Comparison of ENCODE assay signal across 8 mouse cellular contexts in genomic region chr17:6316379-6317126, GRCm38 (mm10). TPM values are rescaled to one million over a fixed set of nuclear protein-coding genes. Genes with fewer than 3 reads are reported as not detected.
DNase-seq lines count a peak whose midpoint lies in the region; ATAC-seq and TF ChIP-seq lines count a peak whose summit lies in the region.
"Not testable (repeated sequence)": the region's sequence is repeated elsewhere in the genome, so short reads cannot be mapped to it uniquely, and the experiment has no call there.

No protein-coding gene starts in this region.

- in situ Hi-C loops in ES-E14 (cut with MboI; ENCODE audit: low sequenced_read_pairs in 2 of 2, unreplicated experiment in 2 of 2) = not testable (repeated sequence)

- H3K27me3 ChIP-seq in forebrain, embryonic 16.5 days (replicated peaks; ENCODE audit: control insufficient read depth, insufficient read depth, low read length); lung, embryonic 15.5 days; neural tube, embryonic 15.5 days (replicated peaks): not testable (repeated sequence)

- H3K27ac ChIP-seq in ES-E14 (ENCODE audit: insufficient read depth, low read depth, low read length, poor library complexity, severe bottlenecking); forebrain, embryonic 16.5 days (ENCODE audit: low read length); layer of hippocampus, adult 2 months; lung, embryonic 15.5 days: not testable (repeated sequence)
- H3K27ac ChIP-seq in neural tube, embryonic 15.5 days (replicated peaks) = peak overlapping the region; percentile 79

- not testable (repeated sequence) for H3K9me3 ChIP-seq in ES-E14 (ENCODE audit: control insufficient read depth, insufficient read depth, low read depth, low read length); forebrain, embryonic 16.5 days (ENCODE audit: control insufficient read depth, low read length); lung, embryonic 15.5 days; neural tube, embryonic 15.5 days (replicated peaks)

- H3K36me3 ChIP-seq in ES-E14 (ENCODE audit: control insufficient read depth, insufficient read depth, low read length, poor library complexity, severe bottlenecking); forebrain, embryonic 16.5 days (ENCODE audit: control insufficient read depth, insufficient read depth); lung, embryonic 15.5 days; neural tube, embryonic 15.5 days: not testable (repeated sequence)

- WGBS in forebrain, embryonic 16.5 days = under 1% methylated on average over 35 of the region's 38 CpGs
- 2% methylated on average over 38 of the region's 38 CpGs for WGBS in lung, embryonic 15.5 days
- WGBS in neural tube, embryonic 15.5 days = 2% methylated on average over 38 of the region's 38 CpGs

- H3K4me2 ChIP-seq in forebrain, embryonic 16.5 days (ENCODE audit: low read length) = peak overlapping the region; percentile 51
- peak overlapping the region; percentile 67 for H3K4me2 ChIP-seq in lung, embryonic 15.5 days
- peak overlapping the region; percentile 57 for H3K4me2 ChIP-seq in neural tube, embryonic 15.5 days

- H3K9ac ChIP-seq in ES-E14 (ENCODE audit: insufficient read depth, low read depth, low read length, poor library complexity, severe bottlenecking) = peak overlapping the region; percentile 31; the same call in 1 of the 2 replicates
- H3K9ac ChIP-seq in forebrain, embryonic 16.5 days (replicated peaks; ENCODE audit: low read depth, low read length) = peak overlapping the region; percentile 51; the same call in 1 of the 2 replicates
- peak overlapping the region; percentile 37; the same call in 1 of the 2 replicates for H3K9ac ChIP-seq in lung, embryonic 15.5 days
- H3K9ac ChIP-seq in neural tube, embryonic 15.5 days (replicated peaks) = peak overlapping the region; percentile 45; the same call in 1 of the 2 replicates

- not testable (repeated sequence) for TF ChIP-seq CTCF in layer of hippocampus, adult 2 months (conservative IDR thresholded peaks at IDR 0.05)

- not testable (repeated sequence) for DNase-seq in ES-E14 (ENCODE audit: low read depth, low spot score)
- peak; percentile 79 for DNase-seq in cerebellum, adult 9-10 months
- DNase-seq in layer of hippocampus, adult 2 months (ENCODE audit: low spot score in 2 of 2) = peak in 1 of 2 experiments; percentile 45
- DNase-seq in thymus, adult 18-20 months = peak; percentile 68 to 77

- peak; percentile 34; the same call in 1 of the 2 replicates for ATAC-seq in forebrain, embryonic 16.5 days
- peak; percentile 8 to 52; a peak in 2 of 4 replicates for ATAC-seq in hematopoietic stem cell, adult 5-6 weeks (replicated peaks in 1 of 2; ENCODE audit: insufficient read depth in 1 of 2, low FRiP score in 2 of 2, low TSS enrichment in 1 of 2, low read depth in 1 of 2, poor library complexity in 2 of 2, severe bottlenecking in 2 of 2)
- ATAC-seq in lung, embryonic 15.5 days (ENCODE audit: borderline replicate concordance, extremely low read depth, low FRiP score, low TSS enrichment) = peak; percentile 27; the same call in 1 of the 2 replicates
- ATAC-seq in neural tube, embryonic 15.5 days (ENCODE audit: low FRiP score) = peak; percentile 64

- H3K4me3 ChIP-seq in ES-E14 (ENCODE audit: insufficient read depth in 1 of 2, low read depth in 1 of 2, low read length in 2 of 2, poor library complexity in 1 of 2, severe bottlenecking in 1 of 2) = peak overlapping the region; percentile 53 to 62
- H3K4me3 ChIP-seq in forebrain, embryonic 16.5 days (replicated peaks; ENCODE audit: low read length) = peak overlapping the region; percentile 44
- peak overlapping the region; percentile 35 for H3K4me3 ChIP-seq in layer of hippocampus, adult 2 months
- peak overlapping the region; percentile 46 for H3K4me3 ChIP-seq in lung, embryonic 15.5 days
- peak overlapping the region; percentile 44 for H3K4me3 ChIP-seq in neural tube, embryonic 15.5 days (replicated peaks)

- H3K4me1 ChIP-seq in ES-E14 (ENCODE audit: control insufficient read depth in 2 of 2, insufficient read depth in 2 of 2, low read length in 2 of 2, poor library complexity in 1 of 2); forebrain, embryonic 16.5 days (replicated peaks; ENCODE audit: control insufficient read depth, insufficient read depth, low read length); lung, embryonic 15.5 days; neural tube, embryonic 15.5 days: not testable (repeated sequence)

RNA-seq across cellular contexts. Expression of gene Dynlt1a, which starts 0.7 kb away (rescaled TPM):
- total RNA-seq in ES-E14 (2012; rRNA removed) = 10.1 and 13.3 TPM in 2 replicates
- 38.2 and 42.6 TPM in 2 replicates for polyA plus RNA-seq in forebrain, embryonic 16.5 days (2015; fragmentation: Nextera tagmentation; extraction: Ambion mirVana)
- total RNA-seq in hematopoietic stem cell, adult 5-6 weeks (2017) = 4.4 and 7.8 TPM in 2 replicates
- 10 to 100 TPM in 1 of 2 experiments, 1 to 10 TPM in 1; 9.4 to 10.3 TPM for total RNA-seq in layer of hippocampus, adult 2 months (2021)
- 15.7 and 16.4 TPM in 2 replicates for polyA plus RNA-seq in lung, embryonic 15.5 days (2015; fragmentation: Nextera tagmentation; extraction: Ambion mirVana)
- 47.5 and 54.2 TPM in 2 replicates for polyA plus RNA-seq in neural tube, embryonic 15.5 days (2015; fragmentation: Nextera tagmentation; extraction: Ambion mirVana)

RNA-seq across cellular contexts. Expression of gene Tmem181a, which starts 59.9 kb away (rescaled TPM):
- total RNA-seq in ES-E14 (2012; rRNA removed) = 27.0 and 33.5 TPM in 2 replicates
- 45.5 and 52.4 TPM in 2 replicates for polyA plus RNA-seq in forebrain, embryonic 16.5 days (2015; fragmentation: Nextera tagmentation; extraction: Ambion mirVana)
- 5.2 and 13.8 TPM in 2 replicates for total RNA-seq in hematopoietic stem cell, adult 5-6 weeks (2017)
- 10 to 100 TPM; 51.4 to 52.3 TPM for total RNA-seq in layer of hippocampus, adult 2 months (2021)
- polyA plus RNA-seq in lung, embryonic 15.5 days (2015; fragmentation: Nextera tagmentation; extraction: Ambion mirVana) = 18.9 and 20.3 TPM in 2 replicates
- 48.3 and 53.6 TPM in 2 replicates for polyA plus RNA-seq in neural tube, embryonic 15.5 days (2015; fragmentation: Nextera tagmentation; extraction: Ambion mirVana)
